Mouse (Mus musculus) testis, adult 2 months (tissue): ENCODE data around the gene Ankrd1.

ENCODE experiments used
- CTCF ChIP-seq: fragments of 200-500 bp; IDR thresholded peaks from 2 replicates; pipeline ENCODE4 v1.5.1; 2012; ENCODE audit warnings: low read depth, mild to moderate bottlenecking, inconsistent platforms, low read length, moderate library complexity; ENCODE audit not compliant: control insufficient read depth, insufficient read depth, insufficient replicate concordance
- POLR2A ChIP-seq: fragments of 200-500 bp; IDR thresholded peaks from 2 replicates; pipeline ENCODE4 v1.6.1; 2012; ENCODE audit warnings: low read depth, mild to moderate bottlenecking, inconsistent platforms, low read length, moderate library complexity; ENCODE audit not compliant: control insufficient read depth

DNA sequence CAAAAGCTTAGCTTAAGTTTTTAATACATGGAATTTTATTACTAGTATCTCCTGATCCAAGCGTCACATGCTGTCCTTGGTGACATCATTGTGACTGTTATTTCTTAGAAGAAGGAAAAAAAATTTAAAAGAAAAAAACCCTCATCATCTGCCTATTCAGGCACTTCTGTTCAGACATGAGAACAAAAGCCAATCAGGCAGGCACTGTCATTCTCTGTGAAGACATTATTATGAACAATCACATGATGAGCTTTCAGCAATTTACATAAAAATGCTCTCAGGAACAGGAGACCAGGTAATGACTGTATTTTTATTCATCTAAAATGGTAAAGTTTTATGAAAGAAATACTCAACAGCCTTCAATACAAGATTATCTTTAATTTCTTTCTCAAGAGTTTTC, 21.6 kb downstream of the Ankrd1 start:
- TF ChIP-seq POLR2A (no peak), CTCF (no peak)
